Mouse (Mus musculus) kidney, embryonic 14.5 days (tissue): ENCODE results near the gene Rnpep. TPM values are rescaled to one million over a fixed set of nuclear protein-coding genes. Genes with fewer than 3 reads are reported as not detected.

Experiments used
- ATAC-seq: fragments of 200-750 bp; cut with Nextera tagmentation; 2 replicates; pipeline ENCODE4 v1.8.0; 2017; ENCODE audit warnings: moderate number of reproducible peaks, mild to moderate bottlenecking, moderate TSS enrichment, moderate library complexity; ENCODE audit not compliant: low FRiP score, low TSS enrichment
- H3K27ac ChIP-seq: fragments of 300-500 bp; sonication (generic); 2 replicates; pipeline ENCODE4 v1.5.1; 2014; ENCODE audit warnings: low read depth, mild to moderate bottlenecking, low read length, moderate library complexity, mixed read lengths
- H3K27me3 ChIP-seq: fragments of 300-500 bp; sonication (generic); 2 replicates; pipeline ENCODE4 v1.6.1; 2014; ENCODE audit warnings: mild to moderate bottlenecking, low read length; ENCODE audit not compliant: control insufficient read depth, insufficient read depth
- H3K36me3 ChIP-seq: fragments of 300-500 bp; sonication (generic); 2 replicates; pipeline ENCODE4 v1.6.1; 2014; ENCODE audit warnings: low read length, mixed read lengths; ENCODE audit not compliant: control insufficient read depth, insufficient read depth
- H3K4me1 ChIP-seq: fragments of 300-500 bp; sonication (generic); 2 replicates; pipeline ENCODE4 v1.6.1; 2014; ENCODE audit warnings: low read length, mixed read lengths; ENCODE audit not compliant: control insufficient read depth, insufficient read depth
- H3K4me2 ChIP-seq: fragments of 300-500 bp; sonication (generic); replicated peaks from 2 replicates; pipeline ENCODE4 v1.6.1; 2014; ENCODE audit warnings: low read depth, mild to moderate bottlenecking, low read length
- H3K4me3 ChIP-seq: fragments of 300-500 bp; sonication (generic); 2 replicates; pipeline ENCODE4 v1.5.1; 2014; ENCODE audit warnings: mild to moderate bottlenecking, low read length
- H3K9ac ChIP-seq: fragments of 300-500 bp; sonication (generic); 2 replicates; pipeline ENCODE4 v1.6.1; 2014; ENCODE audit warnings: low read depth, mild to moderate bottlenecking, low read length, moderate library complexity
- H3K9me3 ChIP-seq: fragments of 300-500 bp; sonication (generic); 2 replicates; pipeline ENCODE4 v1.6.1; 2016; ENCODE audit warnings: low read length; ENCODE audit not compliant: control insufficient read depth
- WGBS: fragments of 180-500 bp; shearing (Covaris S2); extraction: QIAGEN DNeasy Blood & Tissue Kit; methylation state at CpG from one replicate; pipeline ENCODE4 v1.1.7; 2014; 5-methylcytosine and 5-hydroxymethylcytosine counted together
- polyA plus RNA-seq: library from polyadenylated mRNA; unstranded; fragments of >200 nt; fragmentation: Nextera tagmentation; extraction: Ambion mirVana; gene quantifications from 2 replicates; pipeline ENCODE4 v1.2.1, GENCODE M21; 2014

Gene Rnpep
- polyA plus RNA-seq, 1 experiment from 2014 or later, result 86.8 TPM

DNA sequence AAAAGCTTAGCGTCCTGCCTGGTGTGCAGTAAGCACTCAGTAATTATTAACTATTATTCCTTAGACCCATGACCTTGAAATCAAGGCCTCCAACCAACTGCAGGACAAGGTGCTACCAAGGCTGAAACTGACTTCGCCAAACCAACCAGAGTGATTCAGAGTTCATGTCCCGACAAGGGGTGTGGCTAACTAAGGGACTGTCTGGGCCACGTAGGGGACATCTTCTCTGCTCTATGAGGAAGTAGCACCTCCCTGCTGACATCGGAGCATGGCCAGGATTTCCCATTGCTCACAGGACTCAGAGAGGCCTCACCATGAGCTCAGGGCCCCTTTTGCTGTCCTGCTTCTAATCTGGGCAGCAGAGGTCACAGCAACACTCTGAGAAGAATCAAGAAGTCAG is 18.1 kb downstream of the Rnpep start:
- no peak overlapping the region for H3K9ac ChIP-seq
- H3K4me1 ChIP-seq, result no peaks in the 10 kb centered on the region
- ATAC-seq, result no peak
- no peak overlapping the region for H3K4me2 ChIP-seq
- no peak overlapping the region for H3K27ac ChIP-seq
- 84% methylated on average over 5 of the region's 5 CpGs for WGBS
- H3K36me3 ChIP-seq, result peaks cover 30% of the 10 kb centered on the region; the same call in 1 of the 2 replicates
- no peaks in the 10 kb centered on the region for H3K27me3 ChIP-seq
- H3K4me3 ChIP-seq, result no peak overlapping the region
- H3K9me3 ChIP-seq, result no peaks in the 10 kb centered on the region

DNA sequence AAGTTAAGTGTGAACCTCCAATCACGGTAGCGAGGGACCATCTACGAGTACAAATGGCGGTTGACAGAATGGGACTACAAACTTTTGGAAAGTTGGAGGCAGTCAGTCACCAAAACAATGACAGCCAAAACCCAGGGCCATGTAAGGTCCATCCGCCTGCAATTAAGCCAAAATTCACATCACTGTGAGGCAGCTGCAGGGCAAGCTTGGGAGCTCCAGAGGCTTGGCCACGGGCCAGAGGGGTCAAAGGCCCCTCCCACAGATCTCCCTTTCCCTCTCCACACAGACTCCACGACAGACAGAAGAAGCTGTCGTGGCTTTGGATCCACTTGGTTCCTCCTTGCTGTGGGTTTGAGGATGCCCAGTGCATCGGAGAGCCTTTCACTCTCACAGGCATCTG is 20.6 kb downstream of the Rnpep start:
- H3K27me3 ChIP-seq, result no peaks in the 10 kb centered on the region
- H3K9ac ChIP-seq, result no peak overlapping the region
- no peak for ATAC-seq
- no peak overlapping the region for H3K4me3 ChIP-seq
- H3K4me1 ChIP-seq, result peaks cover 5% of the 10 kb centered on the region; the same call in 1 of the 2 replicates
- no peak overlapping the region for H3K4me2 ChIP-seq
- H3K36me3 ChIP-seq, result peaks cover 30% of the 10 kb centered on the region; the same call in 1 of the 2 replicates
- WGBS, result 77% methylated on average over 9 of the region's 9 CpGs
- H3K9me3 ChIP-seq, result no peaks in the 10 kb centered on the region
- H3K27ac ChIP-seq, result no peak overlapping the region

DNA sequence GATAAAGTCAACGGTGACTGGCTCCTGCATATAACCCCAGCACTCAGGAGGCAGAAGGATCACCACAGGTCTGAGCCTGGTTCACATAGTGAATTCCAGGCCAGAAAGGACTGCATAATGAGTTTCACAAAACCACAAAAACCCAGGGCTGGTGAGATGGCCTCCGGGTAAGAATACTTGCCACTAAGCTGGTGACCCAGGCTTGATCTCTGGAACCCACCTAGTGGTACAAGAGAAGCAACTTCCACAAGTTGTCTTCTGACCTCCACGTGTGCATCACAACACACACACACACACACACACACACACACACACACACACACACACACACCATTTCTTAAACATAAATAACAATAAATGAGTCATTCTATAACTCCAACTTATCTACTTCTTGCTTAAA is 21.6 kb downstream of the Rnpep start:
- Histone ChIP-seq H3K9ac (no peak overlapping the region), H3K4me2 (no peak overlapping the region), H3K4me3 (no peak overlapping the region), H3K27ac (no peak overlapping the region), H3K27me3 (no peaks in the 10 kb centered on the region), H3K36me3 (peaks cover 30% of the 10 kb centered on the region; the same call in 1 of the 2 replicates), H3K4me1 (peaks cover 5% of the 10 kb centered on the region; the same call in 1 of the 2 replicates), H3K9me3 (no peaks in the 10 kb centered on the region)
- WGBS, result 83% methylated on average over 3 of the region's 3 CpGs
- ATAC-seq, result no peak

DNA sequence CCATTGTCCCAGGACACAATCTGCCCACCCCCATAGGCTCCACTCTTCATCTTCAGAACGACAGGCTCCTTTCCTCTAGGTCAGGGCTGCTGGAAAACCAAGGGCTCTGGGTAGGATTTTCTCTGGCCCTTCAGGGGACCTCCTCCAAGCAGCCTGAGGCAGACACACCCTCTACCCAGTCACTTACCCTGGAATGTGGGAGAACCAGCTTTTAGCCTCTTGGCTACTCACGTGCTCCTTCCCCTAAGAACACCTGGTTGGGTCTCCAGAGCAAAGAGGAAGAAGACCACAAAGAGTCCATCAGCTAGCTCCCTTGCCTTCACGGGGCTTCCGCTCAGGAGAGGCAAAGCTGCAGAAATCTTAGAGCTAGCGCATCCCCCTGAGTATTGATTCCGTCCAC is 23.0 kb downstream of the Rnpep start:
- 68% methylated on average over 6 of the region's 6 CpGs for WGBS
- H3K36me3 ChIP-seq, result peaks cover 23% of the 10 kb centered on the region; the same call in 1 of the 2 replicates
- no peak overlapping the region for H3K4me3 ChIP-seq
- H3K4me1 ChIP-seq, result peaks cover 5% of the 10 kb centered on the region; the same call in 1 of the 2 replicates
- no peaks in the 10 kb centered on the region for H3K9me3 ChIP-seq
- no peak for ATAC-seq
- H3K27ac ChIP-seq, result no peak overlapping the region; the same call in 1 of the 2 replicates
- no peaks in the 10 kb centered on the region for H3K27me3 ChIP-seq
- H3K9ac ChIP-seq, result no peak overlapping the region
- no peak overlapping the region for H3K4me2 ChIP-seq

- WGBS, result 2% methylated on average over 10 of the region's 10 CpGs
- peaks cover 5% of the 10 kb centered on the region; the same call in 1 of the 2 replicates for H3K4me1 ChIP-seq
- peaks cover 14% of the 10 kb centered on the region; the same call in 1 of the 2 replicates for H3K36me3 ChIP-seq
- H3K27ac ChIP-seq, result peak overlapping the region; percentile 88
- H3K9me3 ChIP-seq, result no peaks in the 10 kb centered on the region
- H3K27me3 ChIP-seq, result no peaks in the 10 kb centered on the region
- H3K4me2 ChIP-seq, result peak overlapping the region; percentile 50
- peak overlapping the region; percentile 34; the same call in 1 of the 2 replicates for H3K4me3 ChIP-seq
- peak; percentile 75 for ATAC-seq
- no peak overlapping the region; the same call in 1 of the 2 replicates for H3K9ac ChIP-seq
These were observed 24.8 kb downstream of the Rnpep start for GRCm38 (mm10) chr1:135259128-135259436.

- peaks cover 10% of the 10 kb centered on the region; the same call in 1 of the 2 replicates for H3K36me3 ChIP-seq
- peak within 1 kb of the TSS; percentile 34 for H3K4me3 ChIP-seq
- no peaks in the 10 kb centered on the region for H3K9me3 ChIP-seq
- WGBS, result 5% methylated on average over 19 of the region's 19 CpGs
- ATAC-seq, result peak; percentile 90
- H3K9ac ChIP-seq, result peak within 1 kb of the TSS; percentile 46; the same call in 1 of the 2 replicates
- H3K27ac ChIP-seq, result peak within 1 kb of the TSS; percentile 88
- H3K4me2 ChIP-seq, result peak within 1 kb of the TSS; percentile 50
- peaks cover 5% of the 10 kb centered on the region; the same call in 1 of the 2 replicates for H3K4me1 ChIP-seq
- no peaks in the 10 kb centered on the region for H3K27me3 ChIP-seq
These were observed 25.3 kb downstream of the Rnpep start, which contains the start of gene Elf3 for GRCm38 (mm10) chr1:135258380-135259127. Gene Elf3, minus strand, starts transcription at chr1:135258568.

GRCm38 (mm10) chr1:135256299-135256698 is 27.6 kb downstream of the Rnpep start:
- Histone ChIP-seq H3K27me3 (no peaks in the 10 kb centered on the region), H3K27ac (no peak overlapping the region), H3K36me3 (no peaks in the 10 kb centered on the region), H3K4me3 (no peak overlapping the region; the same call in 1 of the 2 replicates), H3K9ac (no peak overlapping the region), H3K4me2 (peak overlapping the region; percentile 50), H3K9me3 (no peaks in the 10 kb centered on the region), H3K4me1 (peaks cover 5% of the 10 kb centered on the region; the same call in 1 of the 2 replicates)
- 81% methylated on average over 6 of the region's 6 CpGs for WGBS
- no peak for ATAC-seq

- WGBS, result 25% methylated on average over 4 of the region's 4 CpGs
- ATAC-seq, result no peak
- no peaks in the 10 kb centered on the region for H3K36me3 ChIP-seq
- H3K9ac ChIP-seq, result no peak overlapping the region
- no peaks in the 10 kb centered on the region for H3K4me1 ChIP-seq
- H3K27ac ChIP-seq, result no peak overlapping the region
- no peaks in the 10 kb centered on the region; the same call in 1 of the 2 replicates for H3K27me3 ChIP-seq
- H3K9me3 ChIP-seq, result no peaks in the 10 kb centered on the region
- no peak overlapping the region for H3K4me2 ChIP-seq
- no peak overlapping the region for H3K4me3 ChIP-seq
These were observed 31.0 kb downstream of the Rnpep start for GRCm38 (mm10) chr1:135252854-135253253.

DNA sequence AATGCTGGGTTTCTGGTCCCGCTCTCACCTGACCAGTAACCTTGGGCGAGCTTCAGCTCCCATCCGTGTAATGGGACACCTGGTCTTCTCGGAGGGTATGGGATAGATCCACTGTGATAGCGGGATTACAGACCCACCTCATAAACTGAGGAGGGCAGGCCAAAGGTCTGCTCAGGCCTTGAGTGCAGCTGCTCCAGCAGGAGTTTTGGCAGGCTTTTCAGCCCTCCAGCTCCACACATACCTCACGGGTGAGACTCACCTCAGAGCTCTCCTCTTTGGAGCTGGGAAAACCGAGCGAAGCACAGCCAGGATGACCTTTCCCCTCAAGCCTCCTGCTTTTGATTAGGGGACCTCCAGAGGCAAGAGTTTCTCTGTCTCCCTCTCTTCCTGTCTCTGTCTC is 32.5 kb downstream of the Rnpep start:
- H3K4me3 ChIP-seq, result no peak overlapping the region
- whole genome bisulfite sequencing, result 74% methylated on average over 8 of the region's 8 CpGs
- no peak for ATAC-seq
- no peak overlapping the region for H3K9ac ChIP-seq
- H3K9me3 ChIP-seq, result no peaks in the 10 kb centered on the region
- no peaks in the 10 kb centered on the region for H3K4me1 ChIP-seq
- H3K4me2 ChIP-seq, result no peak overlapping the region
- no peaks in the 10 kb centered on the region; the same call in 1 of the 2 replicates for H3K27me3 ChIP-seq
- H3K36me3 ChIP-seq, result no peaks in the 10 kb centered on the region
- no peak overlapping the region for H3K27ac ChIP-seq
